Mouse (Mus musculus): Measurements from ENCODE around the gene Snx19.

The Snx19 gene

DNA sequence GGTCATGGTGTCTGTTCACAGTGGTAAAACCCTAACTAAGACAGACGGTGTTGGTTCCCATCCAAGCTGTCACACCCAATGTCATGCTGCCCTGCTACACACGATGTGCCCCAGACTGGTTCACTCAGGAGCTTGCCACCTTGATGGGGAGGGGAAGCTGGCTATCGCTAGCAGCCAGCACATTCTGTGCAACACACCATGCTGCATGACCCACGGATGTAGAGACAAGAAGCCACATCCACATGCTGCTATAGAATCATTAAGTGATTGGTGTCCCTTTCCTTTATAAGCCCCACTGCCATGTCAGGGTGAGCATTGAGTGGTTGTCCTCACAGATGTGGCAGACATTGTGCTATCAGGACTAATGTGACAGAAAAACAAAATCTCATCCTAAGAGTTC, 55.2 kb downstream of the Snx19 start:
- in situ Hi-C loops (cut with MseI, MboI) = loop anchor here (5.0 kb wide), 1 partner anchor 455 kb away; no protein-coding TSS in a partner anchor

DNA sequence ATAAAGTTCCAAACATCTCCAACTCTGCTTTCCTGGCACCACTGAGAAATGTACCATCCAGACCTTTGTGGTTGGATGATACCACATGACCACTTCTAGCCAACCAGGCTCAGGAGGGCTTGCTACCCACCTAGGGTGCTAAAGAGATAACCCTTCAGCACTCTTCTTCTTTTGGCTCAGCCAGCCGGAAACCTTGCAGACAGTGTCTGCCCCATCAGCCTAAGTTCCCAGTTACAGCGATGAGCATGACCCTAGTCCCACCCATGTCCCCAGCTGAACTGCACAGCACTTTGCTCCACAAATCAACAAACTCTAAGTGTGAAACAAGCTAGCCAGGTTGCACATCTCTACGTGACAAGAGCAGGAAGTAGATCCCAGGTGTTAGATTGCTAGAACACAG, 57.3 kb downstream of the Snx19 start:
- in situ Hi-C loops (cut with MseI, MboI) = loop anchor here (5.0 kb wide), 1 partner anchor 453 kb away; no protein-coding TSS in a partner anchor

DNA sequence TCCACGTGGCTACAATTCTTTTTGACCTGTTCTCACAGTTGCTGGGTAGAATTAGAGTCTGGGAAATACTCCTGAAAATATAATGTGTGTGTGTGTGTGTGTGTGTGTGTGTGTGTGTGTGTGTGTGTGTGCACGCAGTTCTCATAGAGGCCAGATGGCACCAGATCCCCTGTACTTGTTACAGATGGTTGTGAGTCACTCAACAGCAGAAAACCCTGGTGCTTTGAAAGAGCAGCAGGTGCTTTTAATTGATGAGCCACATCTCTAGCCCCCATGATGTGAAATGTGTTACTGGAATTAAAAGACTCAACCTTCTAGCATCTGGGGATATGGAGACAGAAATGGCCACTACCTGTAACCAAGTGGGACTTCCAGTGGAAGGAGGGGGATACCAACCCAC, 58.3 kb downstream of the Snx19 start:
- in situ Hi-C loops (cut with MseI, MboI) = no loop called here

DNA sequence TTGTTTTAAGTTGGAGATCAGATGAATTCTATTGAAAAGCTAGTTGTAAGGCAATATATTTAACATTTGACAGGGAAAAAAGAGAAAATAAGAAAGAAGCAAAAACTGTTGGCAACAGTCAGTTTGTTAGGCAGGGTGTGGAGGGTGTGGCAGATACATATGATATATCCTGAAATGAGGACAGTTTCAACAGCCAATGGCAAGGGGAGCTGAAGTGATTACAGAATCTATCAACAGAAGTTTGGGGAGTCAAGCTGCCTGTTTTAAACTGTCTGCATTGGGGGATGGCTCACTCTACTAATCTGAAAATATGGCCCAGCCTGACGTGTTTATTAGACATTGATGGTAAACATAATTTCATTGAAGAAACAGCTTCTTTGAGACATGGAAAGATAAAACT, 61.5 kb downstream of the Snx19 start:
- in situ Hi-C loops (cut with MseI, MboI) = no loop called here

DNA sequence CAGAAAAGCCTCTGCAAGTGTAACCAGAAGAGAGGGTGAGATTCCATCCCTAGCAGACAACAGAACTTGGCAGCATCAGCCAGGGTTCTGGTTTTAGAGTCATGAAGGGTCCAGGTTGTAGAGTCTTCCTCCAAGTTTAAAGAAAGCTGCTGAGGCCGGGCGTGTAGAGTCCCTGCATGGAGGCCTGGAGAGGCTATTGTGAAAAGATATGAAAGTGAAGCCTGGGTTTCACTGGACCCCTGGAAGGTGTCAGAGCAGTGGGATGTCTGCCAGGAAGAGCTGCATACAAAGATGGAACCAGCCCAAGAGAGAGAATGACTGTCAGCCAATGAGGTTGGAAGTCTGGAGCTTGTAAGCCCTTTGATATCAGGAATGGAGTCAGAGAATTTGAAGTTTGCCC, 67.5 kb downstream of the Snx19 start:
- in situ Hi-C loops (cut with MseI, MboI) = no loop called here

DNA sequence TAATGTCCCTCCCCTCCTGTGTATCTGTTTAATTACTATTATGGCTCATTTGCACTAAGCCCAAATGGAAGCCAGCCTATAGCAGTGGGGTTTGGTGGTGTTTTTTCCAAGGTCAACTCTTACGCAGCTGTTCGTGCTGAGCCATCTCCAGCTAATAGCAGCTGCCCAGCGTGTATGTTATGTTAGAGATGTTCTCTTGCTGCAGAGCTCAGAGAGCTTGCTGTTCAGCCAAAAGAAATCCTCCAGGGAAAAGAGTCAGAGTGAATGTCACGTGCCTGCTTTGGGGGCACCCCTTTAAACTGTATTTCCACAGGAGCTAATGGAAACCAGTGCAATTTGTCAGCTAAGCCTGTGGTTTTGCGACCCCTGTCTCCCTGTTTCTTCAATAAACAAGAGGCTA, 82.1 kb downstream of the Snx19 start:
- in situ Hi-C loops (cut with MseI, MboI) = no loop called here

DNA sequence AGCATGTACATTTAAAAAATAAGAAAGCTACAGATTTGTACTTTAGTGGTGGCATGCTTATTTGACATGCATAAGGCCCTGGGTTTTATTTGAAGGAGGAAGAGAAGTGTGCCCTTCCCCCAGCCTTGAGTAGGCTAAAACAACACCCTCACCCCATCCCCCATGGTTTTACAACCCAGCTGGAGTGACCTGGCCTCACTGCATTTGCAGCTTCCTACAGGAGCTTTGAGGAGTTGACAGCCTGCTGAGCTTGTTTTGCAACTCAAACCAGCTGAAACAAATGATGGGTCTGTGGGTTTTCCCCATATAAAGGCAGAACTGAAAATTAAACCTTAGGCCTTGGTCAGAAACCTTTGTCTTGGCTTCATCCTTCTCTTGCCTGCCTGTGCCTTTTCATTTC, 89.0 kb downstream of the Snx19 start:
- in situ Hi-C loops (cut with MseI, MboI) = no loop called here

All from mouse trophoblast stem cell (cell line).